Mouse (Mus musculus) Muller cell, postnatal 12 days (primary cell): ENCODE data around the gene Cdh23.
A peak's percentile ranks its signal among the peaks of the same experiment; 100 is the strongest.
"Not testable (repeated sequence)": the region's sequence is repeated elsewhere in the genome, so short reads cannot be mapped to it uniquely, and the experiment has no call there.

Source experiments
- DNase-seq: peaks from one replicate; pipeline ENCODE4 v3.0.0-alpha.2; 2015; ENCODE audit errors: inconsistent ontology term

The Cdh23 gene

DNA sequence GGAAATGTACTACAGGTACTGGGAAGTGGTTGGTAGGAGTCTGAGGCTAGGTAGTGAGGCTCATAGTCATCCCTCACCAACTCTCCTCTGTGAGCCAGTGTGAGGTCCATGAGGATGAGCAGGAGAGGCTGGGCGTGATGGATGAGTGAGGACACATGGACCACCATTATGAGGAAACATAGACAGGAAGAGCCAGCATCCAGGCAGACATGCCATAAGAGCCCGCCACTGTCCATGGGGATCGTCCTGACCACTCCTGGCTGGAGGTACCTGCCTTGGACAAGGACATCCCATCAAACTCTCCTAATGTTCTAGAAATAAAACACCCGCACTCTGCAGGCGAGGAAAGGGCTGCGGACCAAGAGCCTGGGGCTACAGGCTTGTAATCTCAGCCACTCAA is at the start of gene Cdh23:
Gene Cdh23, minus strand, starts transcription at position 101 of the 400 bp plus-strand sequence.
- DNase-seq: no peak

DNA sequence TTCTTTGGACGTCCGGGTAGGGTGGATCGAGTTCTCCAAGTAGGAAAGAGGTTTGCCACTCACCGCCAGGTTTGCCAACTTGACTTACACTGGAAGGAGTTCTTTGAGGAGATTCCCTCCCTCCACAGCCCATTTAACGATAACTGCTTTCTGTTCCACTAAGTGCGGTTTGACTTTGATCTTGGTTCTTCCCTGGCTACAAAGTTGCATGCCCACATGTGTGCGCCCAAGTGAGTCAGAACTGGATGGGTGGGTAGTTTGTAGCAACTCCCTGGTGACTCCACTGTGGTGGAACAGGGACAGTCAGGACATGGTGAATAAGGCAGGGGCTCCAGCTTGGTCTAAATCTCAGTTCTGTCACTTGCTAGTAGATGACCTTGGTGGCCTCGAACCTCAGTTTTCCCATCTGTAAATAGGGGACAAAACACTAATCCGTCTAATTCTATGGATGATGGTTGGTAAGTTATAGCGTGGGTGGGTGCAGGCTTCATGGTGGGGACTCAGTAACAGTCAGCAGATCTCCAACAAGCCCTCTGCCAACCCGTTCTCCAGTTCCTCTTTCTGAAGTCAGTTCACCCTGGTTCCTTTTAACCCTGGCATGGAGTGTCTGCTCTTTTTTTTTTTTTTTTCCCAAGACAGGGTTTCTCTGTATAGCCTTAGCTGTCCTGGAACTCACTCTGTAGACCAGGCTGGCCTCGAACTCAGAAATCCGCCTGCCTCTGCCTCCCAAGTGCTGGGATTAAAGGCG is 48.4 kb upstream of the Cdh23 start:
- no peak for DNase-seq

GRCm38 (mm10) chr10:60743681-60744080 is 47.4 kb upstream of the Cdh23 start:
- no peak for DNase-seq

- DNase-seq: no peak
Observed at GRCm38 (mm10) chr10:60742942-60743341, 46.7 kb upstream of the Cdh23 start.

DNA sequence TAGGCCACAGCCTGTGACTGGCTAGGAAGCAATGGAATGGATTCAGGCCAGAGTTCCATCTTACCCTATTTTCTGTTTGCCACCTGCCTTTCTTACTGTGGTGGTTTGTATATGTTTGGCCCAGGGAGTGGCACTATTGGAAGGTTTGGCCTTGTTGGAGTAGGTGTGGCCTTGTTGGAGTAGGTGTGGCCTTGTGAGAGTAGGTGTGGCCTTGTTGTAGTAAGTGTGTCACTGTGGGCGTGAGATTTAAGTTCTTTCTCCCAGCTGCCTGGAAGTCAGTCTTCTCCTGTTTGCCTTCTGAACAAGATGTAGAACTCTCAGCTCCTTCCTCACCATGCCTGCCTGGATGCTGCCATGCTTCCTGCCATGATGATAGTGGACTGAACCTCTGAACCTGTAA is 46.0 kb upstream of the Cdh23 start:
- not testable (repeated sequence) for DNase-seq

- DNase-seq: no peak
Observed at GRCm38 (mm10) chr10:60741435-60741834, 45.1 kb upstream of the Cdh23 start.

- DNase-seq: no peak
Observed at GRCm38 (mm10) chr10:60739619-60740363, 43.5 kb upstream of the Cdh23 start.

- no peak for DNase-seq
Observed at GRCm38 (mm10) chr10:60737886-60738640, 41.8 kb upstream of the Cdh23 start.

- no peak for DNase-seq
Observed at GRCm38 (mm10) chr10:60737169-60737728, 41.0 kb upstream of the Cdh23 start.

- DNase-seq: no peak
Observed at GRCm38 (mm10) chr10:60735737-60736136, 39.4 kb upstream of the Cdh23 start.

DNA sequence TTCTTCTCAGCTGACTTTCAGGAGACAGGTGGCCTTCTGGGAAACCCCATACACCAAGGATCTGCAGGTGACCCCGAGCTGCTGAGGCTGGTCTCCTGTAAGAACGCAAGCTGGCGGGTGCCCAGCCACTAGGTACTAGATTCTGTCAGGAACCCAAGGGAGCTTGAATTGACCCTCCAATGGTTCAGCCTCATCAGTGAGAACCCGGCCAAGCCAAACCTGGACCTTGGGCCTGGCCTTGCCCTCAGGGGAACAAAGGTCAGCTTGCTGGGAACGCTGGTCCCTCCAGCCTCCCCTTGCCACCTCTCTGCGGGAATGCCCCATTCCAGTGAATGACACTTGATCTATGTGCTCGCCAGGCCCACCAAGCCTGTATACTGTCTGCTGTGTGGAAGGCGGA is 37.2 kb upstream of the Cdh23 start:
- no peak for DNase-seq

GRCm38 (mm10) chr10:60732397-60732861 is 36.1 kb upstream of the Cdh23 start:
- peak; percentile 9 for DNase-seq

DNA sequence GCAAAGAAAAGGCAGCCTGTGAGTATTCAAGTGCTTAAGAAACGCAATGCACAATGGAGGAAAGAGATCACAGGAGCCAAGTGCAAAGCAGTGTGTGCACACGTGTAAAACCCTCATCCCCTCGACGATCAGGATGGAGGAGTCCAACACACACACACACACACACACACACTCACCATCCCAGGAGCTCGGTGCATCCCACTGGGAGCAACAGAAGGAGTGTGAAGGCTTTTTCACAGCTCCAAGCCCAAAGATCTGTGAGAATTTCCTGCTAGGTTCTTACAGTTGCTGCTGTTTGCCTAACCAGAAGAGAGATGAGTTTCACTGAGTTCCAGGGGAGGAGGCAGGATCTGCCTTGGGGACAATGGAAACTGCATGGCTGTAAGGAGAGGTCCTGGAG is 35.5 kb upstream of the Cdh23 start:
- no peak for DNase-seq

- no peak for DNase-seq
Observed at GRCm38 (mm10) chr10:60727301-60727700, 31.0 kb upstream of the Cdh23 start.

DNA sequence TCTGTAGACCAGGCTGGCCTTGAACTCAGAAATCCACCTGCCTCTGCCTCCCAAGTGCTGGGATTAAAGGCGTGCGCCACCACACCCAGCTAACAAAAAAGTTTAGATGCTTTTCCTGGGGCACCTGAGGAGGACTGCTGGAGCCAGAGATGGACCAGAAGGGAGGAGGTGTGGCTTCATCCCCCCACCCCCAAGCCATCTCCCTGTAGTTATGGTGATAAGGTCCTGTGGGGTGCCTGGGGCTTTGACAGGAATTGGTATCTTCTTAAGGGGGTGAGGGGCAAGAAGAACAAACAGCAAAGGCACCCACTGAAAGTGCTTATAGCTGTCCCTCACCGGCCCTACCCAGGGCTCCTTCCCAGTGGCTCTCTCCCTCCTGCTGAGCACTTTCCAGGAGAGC is 30.6 kb upstream of the Cdh23 start:
- DNase-seq: no peak

GRCm38 (mm10) chr10:60724496-60724895 is 28.2 kb upstream of the Cdh23 start:
- no peak for DNase-seq

DNA sequence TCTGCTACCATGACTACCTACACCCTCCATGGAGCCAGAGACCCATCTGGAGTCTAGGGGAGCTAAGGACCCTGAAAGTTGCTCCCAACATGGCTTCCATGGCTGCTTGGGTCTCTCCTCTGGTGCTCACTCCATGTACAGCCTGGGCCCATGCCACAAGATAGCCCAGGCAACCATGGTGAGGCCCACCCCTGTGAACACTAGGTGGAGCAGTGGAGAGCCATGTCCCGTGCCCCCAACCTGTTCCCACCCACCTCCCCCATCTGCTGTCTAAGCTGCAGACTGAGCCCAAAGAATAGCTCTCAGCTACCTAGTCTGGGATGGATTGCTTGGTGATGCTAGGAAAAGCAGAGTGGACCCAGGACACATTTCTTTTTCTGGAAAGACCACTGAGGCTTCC is 27.1 kb upstream of the Cdh23 start:
- DNase-seq: no peak

DNA sequence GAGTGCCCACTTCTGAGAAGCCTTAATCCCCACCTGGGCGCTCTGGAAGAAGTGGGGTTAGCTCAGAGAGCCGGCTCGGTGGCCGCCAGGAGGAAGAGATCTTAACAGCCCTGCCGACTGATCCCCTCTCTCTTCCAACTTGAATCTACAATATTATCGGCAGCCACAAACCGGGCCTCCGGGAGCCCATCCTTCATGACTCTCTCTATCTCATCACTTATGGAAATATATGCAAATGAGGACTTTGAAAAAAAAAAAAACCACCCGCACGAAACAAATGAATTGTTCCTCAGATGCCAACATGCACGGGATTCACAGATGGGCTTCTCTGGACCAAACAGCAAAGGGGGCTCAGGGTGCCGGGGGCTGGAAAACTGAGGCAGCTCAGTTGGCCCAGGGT is 25.4 kb upstream of the Cdh23 start:
- no peak for DNase-seq

DNA sequence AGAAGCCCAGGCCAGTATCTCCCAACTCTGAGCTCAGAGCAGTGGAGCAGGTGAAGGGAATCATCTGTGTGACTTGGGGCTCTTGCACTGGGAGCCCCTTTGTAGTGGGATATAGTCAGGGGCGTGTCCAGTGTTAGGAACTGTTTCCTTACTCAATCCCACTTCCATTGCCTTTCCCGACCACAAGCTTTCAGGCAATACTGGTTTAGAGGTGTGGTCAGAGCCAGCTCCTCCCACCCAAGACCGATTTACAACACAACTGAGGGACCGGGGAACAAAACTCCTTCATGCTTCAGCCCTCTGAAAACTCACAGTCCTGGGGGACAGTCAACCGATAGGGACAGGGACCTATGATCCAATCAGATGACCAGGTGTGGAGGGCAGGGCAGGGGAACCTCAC is 24.2 kb upstream of the Cdh23 start:
- no peak for DNase-seq

GRCm38 (mm10) chr10:60718491-60718890 is 22.2 kb upstream of the Cdh23 start:
- DNase-seq: no peak

DNA sequence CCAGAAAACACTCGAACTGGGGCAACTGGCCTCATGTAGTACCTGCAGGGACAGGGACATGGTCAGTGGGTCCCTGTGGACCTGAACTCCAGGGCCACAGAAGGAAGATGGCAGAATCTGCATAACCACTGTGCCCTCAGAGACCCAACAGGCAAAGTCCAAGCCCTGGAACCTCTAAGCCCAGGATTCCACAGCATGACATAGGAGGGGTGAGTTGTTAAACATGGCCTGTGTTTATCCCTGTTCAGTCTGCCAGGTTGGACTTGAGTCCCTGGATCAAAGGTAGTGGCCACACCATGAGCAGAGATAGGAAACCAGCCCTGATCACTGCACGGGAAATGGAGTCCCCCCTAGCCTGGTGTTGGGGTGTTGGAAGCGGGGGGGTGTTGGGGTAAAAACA is 20.2 kb upstream of the Cdh23 start:
- no peak for DNase-seq

DNA sequence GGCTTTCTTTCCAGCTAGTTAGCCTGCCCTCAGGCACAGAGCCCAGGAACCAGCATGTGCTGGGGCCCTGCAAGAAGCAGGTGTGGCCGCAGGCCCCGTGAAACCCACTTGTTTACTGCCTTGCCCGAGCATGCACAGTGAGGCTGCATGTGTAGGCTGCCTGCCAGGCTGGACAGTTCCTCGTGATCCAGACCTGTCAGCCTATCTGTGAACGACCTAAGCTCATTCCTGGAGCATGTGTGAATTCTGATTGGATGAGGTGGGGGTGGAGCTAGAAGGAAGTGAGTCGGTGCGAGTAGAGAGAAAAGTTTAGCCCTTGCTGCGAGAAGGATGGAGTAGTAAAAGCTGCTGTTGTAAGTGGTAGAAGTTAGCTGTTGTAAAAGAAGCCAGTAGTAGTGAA is 16.0 kb upstream of the Cdh23 start:
- DNase-seq: not testable (repeated sequence)
